Mouse (Mus musculus): Measurements from ENCODE around the gene Nisch. TPM values are rescaled to one million over a fixed set of nuclear protein-coding genes. Genes with fewer than 3 reads are reported as not detected.

The Nisch gene
- polyA plus RNA-seq, 1 experiment from 2014 or later, result 87.7 TPM

DNA sequence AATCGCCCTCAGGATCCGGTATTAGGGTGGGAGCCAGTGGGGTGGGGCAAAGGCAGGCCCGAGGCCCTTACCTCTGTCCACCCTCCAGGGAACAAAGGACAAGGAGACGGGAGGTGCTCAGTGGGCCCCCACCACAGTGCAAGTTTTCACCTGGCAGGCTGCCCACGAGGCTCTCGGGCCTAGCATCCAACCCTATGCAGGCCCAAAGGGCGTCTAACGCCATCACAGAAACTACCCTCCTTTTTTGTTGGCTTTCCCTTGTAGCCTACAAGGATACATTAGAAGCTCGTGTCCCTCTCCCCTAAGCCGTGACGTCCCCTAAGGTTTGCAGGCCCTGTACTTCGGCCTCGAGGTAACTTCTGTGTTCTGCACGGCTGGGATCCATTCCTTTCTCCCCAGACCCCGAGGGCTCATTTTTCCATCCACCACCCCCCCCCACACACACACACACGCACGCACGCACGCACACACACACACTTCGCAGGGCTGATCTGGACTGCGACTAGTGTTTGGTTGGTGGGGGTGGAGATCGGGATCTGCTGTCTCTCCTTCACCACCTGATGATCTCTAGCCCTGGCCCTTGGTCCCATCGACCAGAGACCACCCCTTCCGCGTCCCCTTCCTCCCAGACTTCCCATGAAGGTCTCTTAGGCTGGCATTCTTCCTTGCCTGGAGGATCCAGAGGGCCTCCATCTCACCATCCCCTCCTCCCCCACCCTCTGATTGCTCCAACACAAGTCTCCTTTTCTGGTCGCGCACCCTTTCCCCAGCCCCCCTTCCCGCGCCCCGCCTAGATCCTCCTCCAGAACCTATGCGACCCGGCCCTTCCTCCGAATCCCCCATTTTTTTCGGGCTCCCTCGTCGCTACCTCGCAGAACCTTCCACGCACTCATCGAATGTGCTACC, 10.9 kb downstream of the Nisch start:
- DNase-seq (ENCODE audit: low spot score), result peak; percentile 68
- Histone ChIP-seq H3K36me3 (ENCODE audit: control insufficient read depth, insufficient read depth, low read length) (peaks cover 25% of the 10 kb centered on the region), H3K4me2 (replicated peaks; ENCODE audit: low read depth) (peak overlapping the region; percentile 75), H3K27ac (replicated peaks) (peak overlapping the region; percentile 92), H3K27me3 (ENCODE audit: control insufficient read depth, insufficient read depth, low read length) (no peaks in the 10 kb centered on the region), H3K4me3 (ENCODE audit: low read depth, low read length) (peak overlapping the region; percentile 78), H3K9ac (ENCODE audit: low read length) (peak overlapping the region; percentile 94), H3K4me1 (replicated peaks; ENCODE audit: control insufficient read depth, insufficient read depth) (no peaks in the 10 kb centered on the region; the same call in 1 of the 2 replicates), H3K9me3 (ENCODE audit: control insufficient read depth, low read length) (no peaks in the 10 kb centered on the region)
- 0% methylated on average over 38 of the region's 39 CpGs for WGBS
- peak; percentile 57 for ATAC-seq (ENCODE audit: low FRiP score, low TSS enrichment)
- TF ChIP-seq CTCF (IDR thresholded peaks at IDR 0.05; ENCODE audit: low read depth) (no peak), EP300 (optimal IDR thresholded peaks at IDR 0.05) (no peak)

DNA sequence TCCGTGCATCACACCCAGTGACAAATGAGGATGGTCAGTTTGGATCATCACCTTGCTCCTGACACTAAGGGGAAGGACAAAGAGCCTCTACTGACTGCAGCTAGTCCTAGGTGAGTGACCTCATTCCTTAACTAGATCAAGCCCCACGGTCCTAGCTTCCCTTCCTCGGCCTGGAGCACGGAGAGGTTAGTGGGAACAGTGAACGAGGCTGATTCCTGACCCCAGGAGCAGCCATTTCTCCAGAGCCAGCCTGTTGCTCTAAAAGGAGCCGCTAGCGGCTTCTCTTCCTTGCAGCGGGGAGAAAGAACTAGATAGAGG, 11.5 kb downstream of the Nisch start:
- H3K4me2 ChIP-seq (replicated peaks; ENCODE audit: low read depth), result peak overlapping the region; percentile 75
- 4% methylated on average over 7 of the region's 8 CpGs for WGBS
- no peaks in the 10 kb centered on the region for H3K9me3 ChIP-seq (ENCODE audit: control insufficient read depth, low read length)
- DNase-seq (ENCODE audit: low spot score), result no peak
- TF ChIP-seq CTCF (IDR thresholded peaks at IDR 0.05; ENCODE audit: low read depth) (no peak), EP300 (optimal IDR thresholded peaks at IDR 0.05) (no peak)
- ATAC-seq (ENCODE audit: low FRiP score, low TSS enrichment), result peak; percentile 33; the same call in 1 of the 2 replicates
- peak overlapping the region; percentile 94 for H3K9ac ChIP-seq (ENCODE audit: low read length)
- H3K36me3 ChIP-seq (ENCODE audit: control insufficient read depth, insufficient read depth, low read length), result peaks cover 25% of the 10 kb centered on the region
- H3K27ac ChIP-seq (replicated peaks), result peak overlapping the region; percentile 92
- peak overlapping the region; percentile 78 for H3K4me3 ChIP-seq (ENCODE audit: low read depth, low read length)
- H3K4me1 ChIP-seq (replicated peaks; ENCODE audit: control insufficient read depth, insufficient read depth), result no peaks in the 10 kb centered on the region; the same call in 1 of the 2 replicates
- H3K27me3 ChIP-seq (ENCODE audit: control insufficient read depth, insufficient read depth, low read length), result no peaks in the 10 kb centered on the region

DNA sequence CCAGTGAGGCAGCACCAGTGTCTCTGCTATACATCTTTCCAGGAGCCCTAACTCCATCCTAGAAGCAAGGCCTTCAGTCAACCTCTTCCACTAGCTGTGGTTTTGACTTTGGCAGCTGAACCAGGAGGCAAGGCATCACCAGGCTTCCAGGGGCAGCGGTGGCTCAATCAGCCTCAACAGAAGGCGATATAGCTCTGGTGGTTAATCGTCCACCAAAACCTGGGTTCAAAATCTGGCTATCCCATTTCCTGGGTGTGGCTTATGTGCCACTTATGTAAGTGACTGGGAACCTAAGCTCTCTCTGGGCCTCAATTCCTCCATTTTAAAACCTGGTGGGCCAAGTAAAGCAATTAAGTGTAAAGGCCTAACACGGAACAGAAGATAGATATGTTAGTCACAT, 11.9 kb downstream of the Nisch start:
- Histone ChIP-seq H3K4me1 (replicated peaks; ENCODE audit: control insufficient read depth, insufficient read depth) (no peaks in the 10 kb centered on the region; the same call in 1 of the 2 replicates), H3K4me3 (ENCODE audit: low read depth, low read length) (peak overlapping the region; percentile 78), H3K4me2 (replicated peaks; ENCODE audit: low read depth) (peak overlapping the region; percentile 75), H3K27me3 (ENCODE audit: control insufficient read depth, insufficient read depth, low read length) (no peaks in the 10 kb centered on the region), H3K27ac (replicated peaks) (peak overlapping the region; percentile 92), H3K36me3 (ENCODE audit: control insufficient read depth, insufficient read depth, low read length) (peaks cover 25% of the 10 kb centered on the region), H3K9me3 (ENCODE audit: control insufficient read depth, low read length) (no peaks in the 10 kb centered on the region), H3K9ac (ENCODE audit: low read length) (peak overlapping the region; percentile 94)
- TF ChIP-seq EP300 (optimal IDR thresholded peaks at IDR 0.05), result no peak
- no peak for TF ChIP-seq CTCF (IDR thresholded peaks at IDR 0.05; ENCODE audit: low read depth)
- ATAC-seq (ENCODE audit: low FRiP score, low TSS enrichment) (no peak), DNase-seq (ENCODE audit: low spot score) (no peak)
- WGBS, result 56% methylated on average over 4 of the region's 4 CpGs

DNA sequence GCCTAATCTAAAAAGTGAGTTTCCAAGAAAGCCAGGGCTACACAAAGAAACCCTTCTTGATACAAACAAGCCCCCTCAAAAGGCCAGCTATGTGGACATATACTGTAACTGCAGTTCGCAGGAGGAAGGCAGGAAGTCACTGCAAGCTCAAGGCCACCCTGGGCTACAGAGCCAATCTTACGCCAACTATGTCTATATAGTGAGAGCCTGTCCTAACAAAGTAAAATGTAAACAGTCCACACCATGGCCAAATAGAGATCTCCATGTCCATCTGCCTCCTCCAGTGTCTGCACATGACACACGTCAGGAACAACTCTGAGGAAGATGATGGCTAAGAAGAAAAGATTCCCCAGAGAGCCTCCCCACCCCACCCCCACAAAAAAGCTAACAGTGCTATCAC, 16.7 kb downstream of the Nisch start:
- WGBS, result 59% methylated on average over 3 of the region's 3 CpGs
- peaks cover 27% of the 10 kb centered on the region for H3K36me3 ChIP-seq (ENCODE audit: control insufficient read depth, insufficient read depth, low read length)

DNA sequence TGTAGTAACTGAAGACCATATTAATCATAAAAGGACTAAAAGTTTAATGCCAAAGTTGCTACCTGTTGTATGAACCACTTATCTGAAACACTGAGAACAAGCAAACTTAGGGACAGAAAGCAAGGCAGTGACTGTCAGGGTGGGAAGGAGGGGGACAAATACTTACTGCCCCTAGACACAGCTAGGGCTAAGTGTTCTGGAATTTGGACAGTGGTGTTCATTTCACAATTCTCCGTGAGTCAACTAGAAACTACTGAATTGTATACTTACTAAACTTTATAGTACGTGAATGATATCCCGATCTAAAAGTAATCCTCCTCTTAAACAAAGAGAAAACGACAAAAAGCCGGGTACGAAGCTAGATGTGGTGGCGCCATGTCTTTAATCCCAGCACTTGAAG, 17.1 kb downstream of the Nisch start:
- DNase-seq (ENCODE audit: low spot score), result no peak
- no peak overlapping the region for H3K27ac ChIP-seq (replicated peaks)
- no peak for TF ChIP-seq CTCF (IDR thresholded peaks at IDR 0.05; ENCODE audit: low read depth)
- TF ChIP-seq EP300 (optimal IDR thresholded peaks at IDR 0.05), result no peak
- peaks cover 27% of the 10 kb centered on the region for H3K36me3 ChIP-seq (ENCODE audit: control insufficient read depth, insufficient read depth, low read length)
- no peaks in the 10 kb centered on the region for H3K9me3 ChIP-seq (ENCODE audit: control insufficient read depth, low read length)
- 84% methylated on average over 7 of the region's 7 CpGs for WGBS
- no peaks in the 10 kb centered on the region for H3K27me3 ChIP-seq (ENCODE audit: control insufficient read depth, insufficient read depth, low read length)
- H3K4me1 ChIP-seq (replicated peaks; ENCODE audit: control insufficient read depth, insufficient read depth), result no peaks in the 10 kb centered on the region; the same call in 1 of the 2 replicates
- no peak for ATAC-seq (ENCODE audit: low FRiP score, low TSS enrichment)
- H3K9ac ChIP-seq (ENCODE audit: low read length), result no peak overlapping the region
- H3K4me3 ChIP-seq (ENCODE audit: low read depth, low read length), result no peak overlapping the region
- no peak overlapping the region for H3K4me2 ChIP-seq (replicated peaks; ENCODE audit: low read depth)

More for the DNA sequence above, 16.7 kb downstream of the Nisch start:
- Histone ChIP-seq H3K9ac (ENCODE audit: low read length) (no peak overlapping the region), H3K4me1 (replicated peaks; ENCODE audit: control insufficient read depth, insufficient read depth) (no peaks in the 10 kb centered on the region; the same call in 1 of the 2 replicates), H3K9me3 (ENCODE audit: control insufficient read depth, low read length) (no peaks in the 10 kb centered on the region), H3K4me2 (replicated peaks; ENCODE audit: low read depth) (no peak overlapping the region), H3K27ac (replicated peaks) (0 out of 2 replicates have a peak overlapping the region, but pooled peaks have one; percentile 24), H3K4me3 (ENCODE audit: low read depth, low read length) (no peak overlapping the region), H3K27me3 (ENCODE audit: control insufficient read depth, insufficient read depth, low read length) (no peaks in the 10 kb centered on the region)
- no peak for TF ChIP-seq CTCF (IDR thresholded peaks at IDR 0.05; ENCODE audit: low read depth)
- no peak for TF ChIP-seq EP300 (optimal IDR thresholded peaks at IDR 0.05)
- peak; percentile 18; the same call in 1 of the 2 replicates for ATAC-seq (ENCODE audit: low FRiP score, low TSS enrichment)
- no peak for DNase-seq (ENCODE audit: low spot score)
